Comparison of ENCODE assay signal across 11 mouse cellular contexts in the genomic region with DNA sequence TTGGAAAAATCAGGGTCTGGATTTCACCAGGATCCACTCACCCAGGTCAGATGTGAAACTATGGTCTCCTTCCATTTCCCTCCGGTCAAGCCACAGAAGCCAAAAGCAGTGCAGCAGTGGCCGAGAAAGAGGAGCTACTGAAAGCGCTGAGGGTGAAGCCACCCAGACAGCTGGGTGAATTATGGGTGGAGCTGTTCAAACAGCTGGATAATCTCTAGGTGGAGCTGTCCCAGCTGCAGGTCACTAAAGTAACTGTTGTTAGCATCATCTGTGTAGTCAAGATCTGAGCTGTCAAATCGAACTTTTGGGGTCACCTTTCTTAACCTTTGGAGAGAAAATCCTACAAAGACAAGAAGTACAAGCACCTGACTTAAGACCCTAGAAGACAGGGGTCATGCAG. TPM values are rescaled to one million over a fixed set of nuclear protein-coding genes. Genes with fewer than 3 reads are reported as not detected.
DNase-seq lines count a peak whose midpoint lies in the region; ATAC-seq lines count a peak whose summit lies in the region.
"Had no signal": no experiment of that assay in that cellular context is flagged by ENCODE, and none has a peak within 500 bp of the region (broad histone marks: within the 10 kb centered on the region; RNA-seq: fewer than 3 reads in every experiment).

No protein-coding gene starts in this region.

- no peaks in the 10 kb centered on the region for H3K27me3 ChIP-seq in intestine, embryonic 15.5 days (replicated peaks)
- H3K27me3 ChIP-seq in intestine, embryonic 16.5 days (replicated peaks; ENCODE audit: control insufficient read depth, insufficient read depth, low read length), result no peaks in the 10 kb centered on the region
- no peaks in the 10 kb centered on the region for H3K27me3 ChIP-seq in liver, embryonic 16.5 days (ENCODE audit: control insufficient read depth, insufficient read depth, low read depth, low read length)
- H3K27me3 ChIP-seq: heart, embryonic 12.5 days; midbrain, embryonic 13.5 days had no signal

- ATAC-seq in intestine, embryonic 15.5 days, result peak; percentile 24; the same call in 1 of the 2 replicates
- ATAC-seq in intestine, embryonic 16.5 days, result no peak
- ATAC-seq in liver, embryonic 16.5 days (ENCODE audit: low read depth), result no peak
- peak; percentile 45 for ATAC-seq in megakaryocyte, adult 5-6 weeks (ENCODE audit: poor library complexity, severe bottlenecking)
- ATAC-seq: midbrain, embryonic 13.5 days had no signal

- H3K9ac ChIP-seq in intestine, embryonic 15.5 days, result no peak overlapping the region
- no peak overlapping the region for H3K9ac ChIP-seq in intestine, embryonic 16.5 days (ENCODE audit: low read depth, low read length)
- H3K9ac ChIP-seq in liver, embryonic 16.5 days (ENCODE audit: low read depth, low read length), result no peak overlapping the region
- H3K9ac ChIP-seq: heart, embryonic 12.5 days; midbrain, embryonic 13.5 days had no signal

- H3K27ac ChIP-seq in intestine, embryonic 15.5 days, result no peak overlapping the region
- H3K27ac ChIP-seq in intestine, embryonic 16.5 days (ENCODE audit: low read length), result no peak overlapping the region
- 0 out of 2 replicates have a peak overlapping the region, but pooled peaks have one; percentile 11 for H3K27ac ChIP-seq in liver, embryonic 16.5 days (ENCODE audit: low read length)
- H3K27ac ChIP-seq in brown adipose tissue, adult 24 weeks (replicated peaks; ENCODE audit: low read depth, low read length), result peak overlapping the region; percentile 26; the same call in 1 of the 2 replicates
- H3K27ac ChIP-seq: midbrain, embryonic 13.5 days had no signal

- H3K4me3 ChIP-seq in intestine, embryonic 15.5 days (replicated peaks), result no peak overlapping the region
- no peak overlapping the region for H3K4me3 ChIP-seq in intestine, embryonic 16.5 days (ENCODE audit: low read length)
- H3K4me3 ChIP-seq in liver, embryonic 16.5 days (ENCODE audit: low read depth, low read length), result no peak overlapping the region
- no peak overlapping the region for H3K4me3 ChIP-seq in brown adipose tissue, adult 24 weeks (ENCODE audit: insufficient read depth, low read depth, low read length)
- H3K4me3 ChIP-seq: heart, embryonic 12.5 days; midbrain, embryonic 13.5 days had no signal

- no peaks in the 10 kb centered on the region for H3K9me3 ChIP-seq in intestine, embryonic 15.5 days
- no peaks in the 10 kb centered on the region for H3K9me3 ChIP-seq in intestine, embryonic 16.5 days (ENCODE audit: control insufficient read depth, low read length)
- no peaks in the 10 kb centered on the region for H3K9me3 ChIP-seq in liver, embryonic 16.5 days (replicated peaks; ENCODE audit: control insufficient read depth, low read length)
- H3K9me3 ChIP-seq: heart, embryonic 12.5 days; midbrain, embryonic 13.5 days had no signal

- no peak for DNase-seq in liver
- DNase-seq in embryo, embryonic 10.5 days (ENCODE audit: low spot score), result no peak
- DNase-seq: adrenal gland, postnatal 25 days; thymus, postnatal 25 days had no signal

- H3K4me1 ChIP-seq in intestine, embryonic 15.5 days (replicated peaks), result no peaks in the 10 kb centered on the region; the same call in 1 of the 2 replicates
- H3K4me1 ChIP-seq in intestine, embryonic 16.5 days (ENCODE audit: control insufficient read depth, insufficient read depth, low read length), result 0 out of 2 replicates have a peak, but pooled peaks cover 3% of the 10 kb centered on the region
- peaks cover 9% of the 10 kb centered on the region for H3K4me1 ChIP-seq in liver, embryonic 16.5 days (ENCODE audit: control insufficient read depth, low read depth, low read length)
- H3K4me1 ChIP-seq in brown adipose tissue, adult 24 weeks (ENCODE audit: control insufficient read depth, insufficient read depth, insufficient read length, low read length), result no peaks in the 10 kb centered on the region
- H3K4me1 ChIP-seq: heart, embryonic 12.5 days had no signal

- H3K36me3 ChIP-seq in intestine, embryonic 15.5 days, result no peaks in the 10 kb centered on the region; the same call in 1 of the 2 replicates
- H3K36me3 ChIP-seq in intestine, embryonic 16.5 days (ENCODE audit: control insufficient read depth, insufficient read depth, low read length), result no peaks in the 10 kb centered on the region
- no peaks in the 10 kb centered on the region for H3K36me3 ChIP-seq in liver, embryonic 16.5 days (ENCODE audit: control insufficient read depth, insufficient read depth)
- H3K36me3 ChIP-seq: midbrain, embryonic 13.5 days had no signal

- H3K4me2 ChIP-seq in intestine, embryonic 15.5 days (replicated peaks), result no peak overlapping the region
- no peak overlapping the region for H3K4me2 ChIP-seq in intestine, embryonic 16.5 days (ENCODE audit: low read depth, low read length)
- no peak overlapping the region for H3K4me2 ChIP-seq in liver, embryonic 16.5 days (ENCODE audit: low read depth, low read length)
- H3K4me2 ChIP-seq: heart, embryonic 12.5 days; midbrain, embryonic 13.5 days had no signal

- 48% methylated on average over 4 of the region's 4 CpGs for WGBS in intestine, embryonic 15.5 days
- 57% methylated on average over 4 of the region's 4 CpGs for WGBS in intestine, embryonic 16.5 days
- 43% methylated on average over 4 of the region's 4 CpGs for WGBS in liver, embryonic 16.5 days (ENCODE audit: insufficient replicate concordance)

RNA-seq across cellular contexts. Expression of a gene that starts 7.2 kb away (rescaled TPM):
- 7.1 and 7.7 TPM in 2 replicates for polyA plus RNA-seq in intestine, embryonic 15.5 days (2015; fragmentation: Nextera tagmentation; extraction: Ambion mirVana)
- 8.2 and 8.3 TPM in 2 replicates for polyA plus RNA-seq in intestine, embryonic 16.5 days (2015; fragmentation: Nextera tagmentation; extraction: Ambion mirVana)
- polyA plus RNA-seq in liver, embryonic 16.5 days (2015; fragmentation: Nextera tagmentation; extraction: Ambion mirVana), result 1.9 and 2.1 TPM in 2 replicates
- polyA plus RNA-seq in brown adipose tissue, adult 24 weeks (2012; ENCODE audit: insufficient read depth, insufficient read length, missing spikeins), result 7.3 and 9.4 TPM in 2 replicates
- total RNA-seq in megakaryocyte, adult 5-6 weeks (2015), result 13.2 and 16.5 TPM in 2 replicates
- 23.5 and 30.2 TPM in 2 replicates for total RNA-seq in megakaryocyte, adult 5-6 weeks (2017)

RNA-seq across cellular contexts. Expression of a gene that starts 47.2 kb away (rescaled TPM):
- polyA plus RNA-seq in intestine, embryonic 15.5 days (2015; fragmentation: Nextera tagmentation; extraction: Ambion mirVana), result 12.4 and 13.5 TPM in 2 replicates
- polyA plus RNA-seq in intestine, embryonic 16.5 days (2015; fragmentation: Nextera tagmentation; extraction: Ambion mirVana), result 6.8 and 6.9 TPM in 2 replicates
- polyA plus RNA-seq in liver, embryonic 16.5 days (2015; fragmentation: Nextera tagmentation; extraction: Ambion mirVana), result 4.2 and 4.7 TPM in 2 replicates
- polyA plus RNA-seq in brown adipose tissue, adult 24 weeks (2012; ENCODE audit: insufficient read depth, insufficient read length, missing spikeins), result 4.9 and 6.2 TPM in 2 replicates
- 29.3 and 40.6 TPM in 2 replicates for total RNA-seq in megakaryocyte, adult 5-6 weeks (2015)
- total RNA-seq in megakaryocyte, adult 5-6 weeks (2017), result 30.9 and 35.4 TPM in 2 replicates

RNA-seq across cellular contexts. Expression of a gene that starts 57.1 kb away (rescaled TPM):
- 11.7 and 12.1 TPM in 2 replicates for polyA plus RNA-seq in intestine, embryonic 15.5 days (2015; fragmentation: Nextera tagmentation; extraction: Ambion mirVana)
- 13.3 and 13.5 TPM in 2 replicates for polyA plus RNA-seq in intestine, embryonic 16.5 days (2015; fragmentation: Nextera tagmentation; extraction: Ambion mirVana)
- polyA plus RNA-seq in liver, embryonic 16.5 days (2015; fragmentation: Nextera tagmentation; extraction: Ambion mirVana), result 2.8 and 3.0 TPM in 2 replicates
- 10.2 and 11.0 TPM in 2 replicates for polyA plus RNA-seq in brown adipose tissue, adult 24 weeks (2012; ENCODE audit: insufficient read depth, insufficient read length, missing spikeins)
- total RNA-seq in megakaryocyte, adult 5-6 weeks (2015), result 6.2 and 8.1 TPM in 2 replicates
- total RNA-seq in megakaryocyte, adult 5-6 weeks (2017), result 12.2 and 12.8 TPM in 2 replicates

RNA-seq across cellular contexts. Expression of a gene that starts 57.2 kb away (rescaled TPM):
- polyA plus RNA-seq in intestine, embryonic 15.5 days (2015; fragmentation: Nextera tagmentation; extraction: Ambion mirVana), result 46.8 and 48.0 TPM in 2 replicates
- polyA plus RNA-seq in intestine, embryonic 16.5 days (2015; fragmentation: Nextera tagmentation; extraction: Ambion mirVana), result 53.5 and 67.5 TPM in 2 replicates
- polyA plus RNA-seq in liver, embryonic 16.5 days (2015; fragmentation: Nextera tagmentation; extraction: Ambion mirVana), result 13.9 and 16.7 TPM in 2 replicates
- 1.7 and 2.8 TPM in 2 replicates for polyA plus RNA-seq in brown adipose tissue, adult 24 weeks (2012; ENCODE audit: insufficient read depth, insufficient read length, missing spikeins)
- 40.6 and 43.8 TPM in 2 replicates for total RNA-seq in megakaryocyte, adult 5-6 weeks (2015)
- 5.7 and 9.1 TPM in 2 replicates for total RNA-seq in megakaryocyte, adult 5-6 weeks (2017)

Comparison
In these comparisons a context has a peak if more than half of its experiments do, and no peak if none do; other contexts are left out.
1. ATAC-seq: peak in intestine, embryonic 15.5 days (single experiment) and megakaryocyte, adult 5-6 weeks (single experiment); none in intestine, embryonic 16.5 days (single experiment) and liver, embryonic 16.5 days (single experiment).
2. H3K27ac ChIP-seq: peak in liver, embryonic 16.5 days (single experiment) and brown adipose tissue, adult 24 weeks (single experiment); none in intestine, embryonic 15.5 days (single experiment) and intestine, embryonic 16.5 days (single experiment).